Mouse (Mus musculus) E14TG2a.4 (cell line): Measurements from ENCODE around the gene Gm3417.

ENCODE experiments used
- CTCF ChIP-seq: conservative IDR thresholded peaks from 2 replicates; pipeline ENCODE4 v1.5.1; 2014; ENCODE audit warnings: low read length
- NANOG ChIP-seq: IDR thresholded peaks from 2 replicates; pipeline ENCODE4 v1.6.1; 2014; ENCODE audit warnings: borderline replicate concordance, low read length, mixed read lengths

- TF ChIP-seq CTCF (no peak), NANOG (no peak)
Measured at GRCm38 (mm10) chr17:14960520-14960919, 18.1 kb downstream of the Gm3417 start.
